Mouse (Mus musculus) stomach, embryonic 15.5 days (tissue): ENCODE results near the gene Pparg. TPM values are rescaled to one million over a fixed set of nuclear protein-coding genes. Genes with fewer than 3 reads are reported as not detected.

Source experiments
- ATAC-seq: fragments of 200-750 bp; cut with Nextera tagmentation; 2 replicates; pipeline ENCODE4 v1.8.0; 2017; ENCODE audit warnings: low read depth, moderate number of reproducible peaks, moderate TSS enrichment; ENCODE audit not compliant: insufficient read depth, low FRiP score
- H3K27ac ChIP-seq: fragments of 300-500 bp; sonication (generic); 2 replicates; pipeline ENCODE4 v1.5.1; 2015; ENCODE audit warnings: mild to moderate bottlenecking, inconsistent platforms
- H3K27me3 ChIP-seq: fragments of 300-500 bp; sonication (generic); replicated peaks from 2 replicates; pipeline ENCODE4 v1.6.1; 2015; ENCODE audit warnings: inconsistent platforms
- H3K36me3 ChIP-seq: fragments of 300-500 bp; sonication (generic); 2 replicates; pipeline ENCODE4 v1.6.1; 2015; ENCODE audit warnings: inconsistent platforms
- H3K4me1 ChIP-seq: fragments of 300-500 bp; sonication (generic); 2 replicates; pipeline ENCODE4 v1.6.1; 2015; ENCODE audit warnings: inconsistent platforms
- H3K4me2 ChIP-seq: fragments of 300-500 bp; sonication (generic); 2 replicates; pipeline ENCODE4 v1.6.1; 2015; ENCODE audit warnings: mild to moderate bottlenecking, inconsistent platforms
- H3K4me3 ChIP-seq: fragments of 300-500 bp; sonication (generic); replicated peaks from 2 replicates; pipeline ENCODE4 v1.5.1; 2015; ENCODE audit warnings: inconsistent platforms
- H3K9ac ChIP-seq: fragments of 300-500 bp; sonication (generic); 2 replicates; pipeline ENCODE4 v1.6.1; 2015; ENCODE audit warnings: inconsistent platforms
- H3K9me3 ChIP-seq: fragments of 300-500 bp; sonication (generic); 2 replicates; pipeline ENCODE4 v1.6.1; 2016; ENCODE audit warnings: inconsistent platforms
- WGBS: fragments of 180-500 bp; shearing (Covaris S2); methylation state at CpG from one replicate; pipeline ENCODE4 v1.1.7; 2015; 5-methylcytosine and 5-hydroxymethylcytosine counted together
- polyA plus RNA-seq: library from polyadenylated mRNA; unstranded; fragments of >200 nt; fragmentation: Nextera tagmentation; extraction: Ambion mirVana; gene quantifications from 2 replicates; pipeline ENCODE4 v1.2.1, GENCODE M21; 2015

The Pparg gene
- polyA plus RNA-seq, 1 experiment from 2014 or later: 17.1 TPM

DNA sequence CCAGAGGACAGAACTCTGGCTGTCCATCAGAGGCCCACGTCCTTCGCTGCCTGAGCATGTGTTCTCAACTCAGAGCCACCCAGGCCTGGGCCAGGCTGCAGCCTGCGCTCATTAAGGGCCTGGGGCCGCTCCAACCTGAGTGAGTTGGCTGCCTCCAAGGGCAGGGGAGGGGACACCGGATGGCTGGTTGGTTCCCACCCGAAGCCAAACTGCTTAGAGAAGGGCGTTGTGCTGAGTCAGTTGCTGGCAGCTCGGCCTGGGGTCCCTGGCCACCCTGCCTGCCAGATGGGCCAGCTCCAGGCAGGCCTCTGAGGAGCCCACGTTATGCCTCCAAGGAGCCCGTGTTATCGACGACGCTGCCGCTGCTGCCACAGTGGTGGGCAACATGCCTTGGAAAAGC is 138.8 kb downstream of the Pparg start:
- Histone ChIP-seq H3K4me3 (no peak overlapping the region), H3K9me3 (no peaks in the 10 kb centered on the region), H3K27ac (no peak overlapping the region), H3K9ac (no peak overlapping the region), H3K4me2 (no peak overlapping the region), H3K36me3 (no peaks in the 10 kb centered on the region), H3K27me3 (no peaks in the 10 kb centered on the region), H3K4me1 (peaks cover 13% of the 10 kb centered on the region; the same call in 1 of the 2 replicates)
- WGBS: 67% methylated on average over 14 of the region's 14 CpGs
- ATAC-seq: no peak

DNA sequence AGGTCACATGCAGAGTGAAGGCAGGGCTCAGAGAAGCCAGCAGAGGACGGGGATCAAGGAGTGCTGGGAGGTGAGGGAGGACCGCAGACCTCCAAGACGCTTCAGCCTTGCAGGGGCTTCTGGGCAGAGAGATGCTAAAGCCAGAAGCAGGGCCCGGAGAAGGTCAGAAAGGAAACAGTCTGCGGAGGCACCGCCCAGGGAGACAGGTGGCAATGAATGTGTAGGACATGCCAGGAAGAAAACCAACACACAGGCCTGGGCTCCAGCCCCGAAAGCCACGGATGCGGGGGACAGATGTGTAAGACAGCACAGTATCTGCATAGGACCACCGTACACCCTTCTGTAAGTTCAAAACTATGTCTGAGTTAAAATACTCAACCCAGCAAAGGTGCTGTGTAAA is 139.5 kb downstream of the Pparg start:
- ATAC-seq: no peak

DNA sequence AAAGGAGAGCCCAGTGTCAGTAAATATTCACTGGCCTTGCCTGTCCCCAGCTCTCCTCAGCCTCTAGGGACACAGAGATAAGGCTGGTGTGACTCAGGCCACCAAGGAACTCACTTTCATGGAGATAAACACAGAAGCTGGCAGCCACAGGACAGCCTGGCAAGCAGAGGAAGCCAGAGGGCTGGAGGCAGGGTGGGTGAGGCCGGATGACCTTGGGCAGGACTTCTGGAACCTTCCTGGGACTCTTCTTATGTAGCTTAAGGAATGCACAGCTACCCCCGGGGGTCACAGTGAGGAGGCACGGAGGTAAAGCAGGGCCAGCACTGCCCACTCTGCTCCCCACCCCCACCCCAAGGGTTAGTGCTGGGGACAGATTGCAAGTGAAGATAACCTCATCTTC is 140.4 kb downstream of the Pparg start:
- WGBS: 38% methylated on average over 3 of the region's 3 CpGs
- Histone ChIP-seq H3K36me3 (no peaks in the 10 kb centered on the region), H3K4me2 (no peak overlapping the region), H3K27me3 (no peaks in the 10 kb centered on the region), H3K4me3 (no peak overlapping the region), H3K4me1 (peaks cover 13% of the 10 kb centered on the region; the same call in 1 of the 2 replicates), H3K9me3 (no peaks in the 10 kb centered on the region), H3K27ac (peak overlapping the region; percentile 44; the same call in 1 of the 2 replicates), H3K9ac (no peak overlapping the region)
- ATAC-seq: no peak

More for the DNA sequence above, 139.5 kb downstream of the Pparg start:
- H3K27me3 ChIP-seq: no peaks in the 10 kb centered on the region
- H3K4me3 ChIP-seq: no peak overlapping the region
- no peak overlapping the region for H3K4me2 ChIP-seq
- WGBS: 85% methylated on average over 10 of the region's 10 CpGs
- H3K9ac ChIP-seq: no peak overlapping the region
- H3K36me3 ChIP-seq: no peaks in the 10 kb centered on the region
- H3K4me1 ChIP-seq: peaks cover 13% of the 10 kb centered on the region; the same call in 1 of the 2 replicates
- no peaks in the 10 kb centered on the region for H3K9me3 ChIP-seq
- no peak overlapping the region for H3K27ac ChIP-seq

DNA sequence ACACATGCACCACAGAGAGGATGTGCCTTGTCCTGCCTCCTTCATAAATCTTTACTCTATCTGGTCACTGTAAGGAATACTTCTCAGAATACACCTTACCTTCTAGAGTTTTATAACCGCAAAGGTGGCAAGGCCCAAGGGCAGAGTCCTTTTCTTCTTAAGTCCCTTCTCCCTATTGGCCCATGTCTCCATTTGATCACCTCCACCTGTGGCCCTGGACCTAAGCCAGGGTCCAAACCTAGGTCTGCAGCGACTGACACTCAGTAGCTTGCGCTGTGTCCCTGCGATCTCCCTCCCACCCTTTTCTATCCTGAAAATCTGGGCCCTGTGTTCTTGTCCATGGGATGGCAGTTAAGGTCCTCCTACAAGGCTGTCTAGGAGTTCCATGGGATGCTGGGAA is 142.3 kb downstream of the Pparg start:
- Histone ChIP-seq H3K9me3 (no peaks in the 10 kb centered on the region), H3K4me3 (no peak overlapping the region), H3K4me1 (peaks cover 13% of the 10 kb centered on the region; the same call in 1 of the 2 replicates), H3K27ac (peak overlapping the region; percentile 65), H3K36me3 (no peaks in the 10 kb centered on the region), H3K4me2 (no peak overlapping the region), H3K27me3 (no peaks in the 10 kb centered on the region), H3K9ac (no peak overlapping the region)
- WGBS: 91% methylated on average over 4 of the region's 4 CpGs
- ATAC-seq: no peak

DNA sequence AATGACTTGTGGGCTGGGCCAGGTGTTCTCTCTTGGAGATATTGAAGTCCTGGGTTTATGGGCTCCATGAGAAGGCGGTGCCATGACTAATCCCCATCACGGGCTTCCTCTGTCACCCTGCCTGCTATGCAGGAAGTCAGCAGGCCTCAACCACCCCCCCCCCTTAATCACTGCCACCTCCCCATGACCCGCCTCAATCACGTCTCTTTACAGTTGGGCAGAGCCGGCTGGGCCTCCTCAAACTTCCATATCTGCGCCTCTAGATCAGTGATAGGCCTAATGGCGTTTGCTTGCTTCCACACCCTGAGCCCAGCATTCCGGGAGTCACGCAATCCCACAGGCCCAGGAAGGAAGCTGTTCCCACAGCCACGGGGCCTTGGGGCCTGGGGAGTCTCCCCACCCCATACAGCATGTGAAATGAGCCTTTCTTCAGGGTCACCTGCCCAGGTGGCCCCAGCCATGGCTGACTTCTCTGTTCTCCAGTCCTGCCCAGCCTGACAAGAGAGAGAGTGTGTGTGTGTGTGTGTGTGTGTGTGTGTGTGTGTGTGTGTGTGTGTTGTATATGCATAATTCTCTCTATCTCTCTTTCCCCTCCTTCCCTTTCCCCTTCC is 142.9 kb downstream of the Pparg start:
- H3K27ac ChIP-seq: peak overlapping the region; percentile 65
- H3K4me1 ChIP-seq: peaks cover 13% of the 10 kb centered on the region; the same call in 1 of the 2 replicates
- no peaks in the 10 kb centered on the region for H3K27me3 ChIP-seq
- H3K9me3 ChIP-seq: no peaks in the 10 kb centered on the region
- WGBS: 67% methylated on average over 10 of the region's 10 CpGs
- no peak overlapping the region for H3K4me2 ChIP-seq
- no peak overlapping the region for H3K4me3 ChIP-seq
- no peaks in the 10 kb centered on the region for H3K36me3 ChIP-seq
- ATAC-seq: peak; percentile 84
- no peak overlapping the region for H3K9ac ChIP-seq

DNA sequence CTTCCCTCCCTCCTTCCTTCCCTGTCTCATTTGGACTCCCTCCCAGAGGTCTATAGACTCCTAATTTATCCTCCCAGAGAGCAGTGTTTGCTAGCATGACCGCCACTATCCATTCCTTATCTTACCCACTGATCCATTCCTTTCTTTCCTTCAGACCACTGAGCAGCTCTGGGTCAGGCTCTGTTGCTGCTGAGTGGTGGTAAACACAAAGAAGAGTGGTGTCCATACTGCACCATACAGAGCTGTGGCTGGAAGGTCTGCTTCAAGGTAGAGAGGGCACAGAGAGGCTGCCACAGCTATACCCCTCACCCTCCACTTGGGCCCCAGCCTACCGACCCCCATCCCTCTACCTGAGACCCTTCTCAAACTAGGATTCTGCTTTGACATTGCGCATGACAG is 143.4 kb downstream of the Pparg start:
- H3K27me3 ChIP-seq: no peaks in the 10 kb centered on the region
- no peak overlapping the region for H3K4me2 ChIP-seq
- no peak overlapping the region for H3K4me3 ChIP-seq
- H3K9ac ChIP-seq: no peak overlapping the region
- peak overlapping the region; percentile 61 for H3K27ac ChIP-seq
- WGBS: 70% methylated on average over 3 of the region's 3 CpGs
- peak; percentile 24; the same call in 1 of the 2 replicates for ATAC-seq
- no peaks in the 10 kb centered on the region for H3K9me3 ChIP-seq
- H3K36me3 ChIP-seq: no peaks in the 10 kb centered on the region
- H3K4me1 ChIP-seq: peaks cover 13% of the 10 kb centered on the region; the same call in 1 of the 2 replicates

DNA sequence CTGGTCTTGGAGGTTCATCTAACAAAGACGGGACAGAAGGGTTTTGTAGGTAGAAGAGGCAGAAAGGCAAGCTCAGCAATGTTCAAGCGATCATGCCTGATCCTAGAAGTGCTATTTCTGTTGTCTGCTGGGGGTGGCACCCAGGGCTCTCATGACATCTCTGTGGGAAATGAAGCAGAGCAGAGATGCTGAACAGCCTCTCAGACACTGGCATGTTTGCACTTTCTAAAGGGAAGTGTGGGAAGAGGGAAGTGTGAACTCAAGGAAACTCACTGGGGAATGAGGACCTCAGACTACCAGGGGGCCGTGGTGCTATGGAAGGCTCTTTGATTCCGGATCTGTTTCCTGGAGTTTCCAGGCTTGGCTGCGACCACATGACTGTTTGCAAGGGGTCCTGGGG is 144.2 kb downstream of the Pparg start:
- no peaks in the 10 kb centered on the region for H3K36me3 ChIP-seq
- no peak overlapping the region for H3K4me3 ChIP-seq
- WGBS: 70% methylated on average over 5 of the region's 5 CpGs
- no peak for ATAC-seq
- H3K9ac ChIP-seq: no peak overlapping the region
- H3K4me2 ChIP-seq: no peak overlapping the region
- H3K27me3 ChIP-seq: no peaks in the 10 kb centered on the region
- no peaks in the 10 kb centered on the region for H3K9me3 ChIP-seq
- H3K27ac ChIP-seq: peak overlapping the region; percentile 61; the same call in 1 of the 2 replicates
- H3K4me1 ChIP-seq: peaks cover 13% of the 10 kb centered on the region; the same call in 1 of the 2 replicates

DNA sequence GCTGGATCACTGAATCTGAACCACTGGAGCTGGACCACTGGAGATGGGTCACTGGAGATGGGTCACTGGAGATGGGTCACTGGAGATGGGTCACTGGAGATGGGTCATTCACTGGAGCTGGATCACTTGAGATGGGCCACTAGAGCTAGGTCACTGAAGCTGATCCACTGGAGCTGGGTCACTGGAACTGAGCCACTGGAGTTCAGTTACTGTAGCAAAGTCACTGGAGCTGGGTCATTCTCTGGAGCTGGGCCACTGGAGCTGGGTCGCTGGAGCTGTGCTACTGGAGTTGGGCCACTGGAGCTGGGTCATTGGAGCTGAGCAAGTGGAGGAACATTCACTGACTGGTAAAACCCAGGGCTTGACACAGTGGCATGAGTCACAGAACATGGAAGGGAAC is 145.7 kb downstream of the Pparg start:
- Histone ChIP-seq H3K9ac (no peak overlapping the region), H3K4me3 (no peak overlapping the region), H3K9me3 (no peaks in the 10 kb centered on the region), H3K4me1 (0 out of 2 replicates have a peak, but pooled peaks cover 9% of the 10 kb centered on the region), H3K27ac (no peak overlapping the region), H3K27me3 (no peaks in the 10 kb centered on the region), H3K36me3 (no peaks in the 10 kb centered on the region), H3K4me2 (no peak overlapping the region)
- WGBS: 87% methylated on average over 1 of the region's 1 CpGs
- ATAC-seq: no peak

DNA sequence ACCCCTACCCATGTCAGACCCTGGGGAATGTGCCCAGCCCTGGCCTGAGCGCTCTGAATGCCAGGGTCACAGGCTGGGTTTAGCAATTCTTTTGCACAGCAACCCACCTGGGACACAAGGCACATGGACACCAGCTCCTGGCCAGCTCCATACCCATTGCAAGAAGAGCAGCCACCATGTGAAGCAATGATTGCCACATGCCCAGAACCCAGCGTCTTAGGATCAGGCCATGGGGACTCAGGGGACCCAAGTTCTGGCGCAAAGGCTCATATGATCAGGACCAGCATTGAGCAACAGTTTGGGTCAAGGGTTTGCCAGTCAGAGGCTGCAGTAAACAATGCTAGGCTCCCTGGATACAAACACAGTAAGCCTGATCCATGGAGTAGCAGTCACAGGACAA is 150.7 kb downstream of the Pparg start:
- Histone ChIP-seq H3K27ac (no peak overlapping the region), H3K36me3 (no peaks in the 10 kb centered on the region), H3K4me3 (no peak overlapping the region), H3K27me3 (no peaks in the 10 kb centered on the region), H3K9ac (no peak overlapping the region), H3K4me1 (no peaks in the 10 kb centered on the region), H3K4me2 (no peak overlapping the region), H3K9me3 (no peaks in the 10 kb centered on the region)
- 90% methylated on average over 3 of the region's 3 CpGs for WGBS
- ATAC-seq: no peak

DNA sequence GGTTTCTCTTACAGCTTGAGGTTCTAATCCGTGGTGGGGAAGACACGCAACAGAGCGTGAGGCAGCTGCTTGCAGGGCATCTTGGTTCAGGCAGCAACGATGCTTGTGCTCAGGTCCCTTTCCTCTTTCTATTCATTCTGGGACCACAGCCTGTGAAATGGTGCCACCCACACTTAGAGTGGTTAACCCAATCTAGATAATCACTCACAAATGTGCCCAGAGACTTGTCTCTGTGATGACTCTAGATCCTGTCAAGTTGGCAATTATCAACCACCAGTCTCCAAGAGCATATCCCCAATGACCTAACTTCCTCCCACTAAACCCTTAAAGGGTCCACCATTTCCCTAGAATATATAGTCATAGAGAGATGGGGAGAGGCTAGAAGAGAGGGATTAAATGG is 152.5 kb downstream of the Pparg start:
- WGBS: 92% methylated on average over 4 of the region's 4 CpGs
- Histone ChIP-seq H3K9me3 (no peaks in the 10 kb centered on the region), H3K4me3 (no peak overlapping the region), H3K27me3 (no peaks in the 10 kb centered on the region), H3K4me2 (no peak overlapping the region), H3K4me1 (no peaks in the 10 kb centered on the region), H3K9ac (no peak overlapping the region), H3K27ac (no peak overlapping the region), H3K36me3 (no peaks in the 10 kb centered on the region)
- no peak for ATAC-seq

DNA sequence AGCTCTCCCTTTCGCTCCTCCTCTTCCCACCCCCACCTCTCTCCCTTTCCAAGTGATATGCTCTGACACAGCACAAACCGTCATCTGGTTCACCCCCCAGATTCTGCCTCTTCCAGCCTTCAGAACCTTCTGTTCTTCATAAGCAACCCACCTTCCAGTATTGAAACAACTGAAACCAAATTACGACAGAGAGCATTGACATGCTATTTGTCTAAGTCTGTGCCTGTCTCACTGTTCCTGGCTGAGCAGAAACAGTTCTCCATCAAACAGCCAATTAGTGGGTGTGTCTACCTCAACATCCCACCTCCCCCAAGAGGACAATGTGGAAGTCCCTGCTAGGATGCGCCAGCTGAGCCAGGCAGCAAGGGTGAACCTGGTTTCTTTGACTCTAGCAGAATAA is 157.2 kb downstream of the Pparg start:
- H3K4me2 ChIP-seq: no peak overlapping the region
- ATAC-seq: no peak
- WGBS: 55% methylated on average over 4 of the region's 4 CpGs
- no peaks in the 10 kb centered on the region for H3K36me3 ChIP-seq
- no peak overlapping the region for H3K4me3 ChIP-seq
- H3K27me3 ChIP-seq: no peaks in the 10 kb centered on the region
- H3K9ac ChIP-seq: no peak overlapping the region
- no peak overlapping the region for H3K27ac ChIP-seq
- H3K9me3 ChIP-seq: no peaks in the 10 kb centered on the region
- no peaks in the 10 kb centered on the region for H3K4me1 ChIP-seq

DNA sequence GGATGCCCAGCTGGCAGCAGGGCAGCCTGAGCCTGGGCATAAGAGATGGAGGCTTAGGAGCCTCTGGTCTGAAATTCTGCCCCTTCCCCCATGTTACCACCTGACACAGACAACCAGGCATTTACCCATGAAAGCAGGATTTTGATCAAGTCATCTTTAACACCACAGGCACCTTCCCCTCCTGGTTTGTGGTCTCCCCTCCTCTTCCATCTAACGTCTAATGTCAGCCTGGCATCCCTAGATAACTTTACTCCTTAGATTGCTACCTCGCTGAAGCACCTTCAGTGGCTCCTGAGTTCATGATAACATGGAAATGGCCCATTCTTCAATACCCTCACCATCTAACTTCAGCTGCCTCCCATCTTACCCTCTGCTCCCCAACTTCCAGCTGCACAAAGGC is 157.6 kb downstream of the Pparg start:
- Histone ChIP-seq H3K4me2 (no peak overlapping the region), H3K4me1 (0 out of 2 replicates have a peak, but pooled peaks cover 1% of the 10 kb centered on the region), H3K9ac (no peak overlapping the region), H3K4me3 (no peak overlapping the region), H3K27me3 (no peaks in the 10 kb centered on the region), H3K9me3 (no peaks in the 10 kb centered on the region), H3K27ac (no peak overlapping the region), H3K36me3 (no peaks in the 10 kb centered on the region)
- 68% methylated on average over 2 of the region's 2 CpGs for WGBS
- ATAC-seq: no peak
